Mouse (Mus musculus) liver, embryonic 16.5 days (tissue): ENCODE data around the gene Arpp19. TPM values are rescaled to one million over a fixed set of nuclear protein-coding genes. Genes with fewer than 3 reads are reported as not detected.

Experiments
- ATAC-seq: fragments of 200-750 bp; cut with Nextera tagmentation; 2 replicates; pipeline ENCODE4 v1.8.0; 2017; ENCODE audit warnings: low read depth, mild to moderate bottlenecking, moderate number of reproducible peaks, moderate library complexity
- H3K27ac ChIP-seq: fragments of 300-500 bp; sonication (generic); 2 replicates; pipeline ENCODE4 v1.5.1; 2014; ENCODE audit warnings: mild to moderate bottlenecking, low read length
- H3K27me3 ChIP-seq: fragments of 300-500 bp; sonication (generic); 2 replicates; pipeline ENCODE4 v1.6.1; 2014; ENCODE audit warnings: low read depth, low read length, mixed read lengths; ENCODE audit not compliant: control insufficient read depth, insufficient read depth
- H3K36me3 ChIP-seq: fragments of 300-500 bp; sonication (generic); 2 replicates; pipeline ENCODE4 v1.6.1; 2014; ENCODE audit warnings: mild to moderate bottlenecking; ENCODE audit not compliant: control insufficient read depth, insufficient read depth
- H3K4me1 ChIP-seq: fragments of 300-500 bp; sonication (generic); 2 replicates; pipeline ENCODE4 v1.6.1; 2014; ENCODE audit warnings: low read depth, low read length, mixed read lengths; ENCODE audit not compliant: control insufficient read depth
- H3K4me2 ChIP-seq: fragments of 300-500 bp; sonication (generic); 2 replicates; pipeline ENCODE4 v1.6.1; 2014; ENCODE audit warnings: low read depth, low read length, mixed read lengths
- H3K4me3 ChIP-seq: fragments of 300-500 bp; sonication (generic); 2 replicates; pipeline ENCODE4 v1.5.1; 2014; ENCODE audit warnings: low read depth, mild to moderate bottlenecking, low read length
- H3K9ac ChIP-seq: fragments of 300-500 bp; sonication (generic); 2 replicates; pipeline ENCODE4 v1.6.1; 2014; ENCODE audit warnings: low read depth, low read length
- H3K9me3 ChIP-seq: fragments of 300-500 bp; sonication (generic); replicated peaks from 2 replicates; pipeline ENCODE4 v1.6.1; 2016; ENCODE audit warnings: low read length; ENCODE audit not compliant: control insufficient read depth
- WGBS: fragments of 180-500 bp; shearing (Covaris S2); extraction: QIAGEN DNeasy Blood & Tissue Kit; methylation state at CpG from one replicate; pipeline ENCODE4 v1.1.7; 2014; ENCODE audit not compliant: insufficient replicate concordance; 5-methylcytosine and 5-hydroxymethylcytosine counted together
- polyA plus RNA-seq: library from polyadenylated mRNA; unstranded; fragments of >200 nt; fragmentation: Nextera tagmentation; extraction: Ambion mirVana; gene quantifications from 2 replicates; pipeline ENCODE4 v1.2.1, GENCODE M21; 2015

Arpp19 gene
- polyA plus RNA-seq, 1 experiment from 2014 or later: 109 TPM

DNA sequence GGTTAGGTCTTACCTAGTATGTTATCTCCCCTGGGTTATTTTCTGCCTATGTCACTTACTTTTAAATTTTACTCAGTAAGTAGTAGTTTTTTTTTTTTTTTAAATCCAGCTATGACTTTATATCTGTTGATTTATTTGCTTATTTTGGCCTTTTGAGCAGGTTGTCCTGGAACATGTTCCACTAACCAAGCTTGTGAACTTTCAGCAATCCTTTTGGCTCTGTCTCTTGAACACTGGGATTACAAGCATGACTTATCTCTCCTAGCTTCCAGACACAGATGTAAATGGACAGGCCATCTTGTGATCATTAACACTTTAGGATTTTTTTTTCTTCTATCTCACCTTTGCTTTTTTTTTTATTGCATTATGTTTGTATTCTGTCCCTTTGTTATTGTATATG, 9.7 kb downstream of the Arpp19 start:
- H3K4me2 ChIP-seq: no peak overlapping the region

DNA sequence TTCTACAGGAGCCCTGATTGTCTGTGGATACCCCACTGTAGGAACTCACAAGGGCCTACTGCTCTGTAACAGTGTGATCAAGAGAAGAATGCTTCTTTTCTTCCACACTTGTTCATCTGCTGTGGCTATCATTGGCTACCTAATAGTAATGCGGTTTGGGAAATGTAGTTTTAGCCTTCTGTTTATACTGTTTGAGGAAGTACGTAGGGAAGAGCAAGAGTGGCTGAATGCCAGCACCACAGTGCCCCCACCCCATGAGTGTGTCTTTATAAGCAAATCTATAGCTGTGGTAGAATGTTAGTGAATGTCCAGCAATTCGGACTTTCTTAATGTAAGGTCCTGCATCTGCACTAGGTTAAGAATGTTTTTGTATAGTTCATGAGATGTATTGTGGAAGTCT, 11.7 kb downstream of the Arpp19 start:
- Histone ChIP-seq H3K27ac (no peak overlapping the region), H3K4me3 (no peak overlapping the region), H3K27me3 (no peaks in the 10 kb centered on the region), H3K4me1 (no peaks in the 10 kb centered on the region; the same call in 1 of the 2 replicates), H3K9me3 (no peaks in the 10 kb centered on the region), H3K4me2 (no peak overlapping the region), H3K36me3 (no peaks in the 10 kb centered on the region; the same call in 1 of the 2 replicates), H3K9ac (no peak overlapping the region)
- 56% methylated on average over 3 of the region's 3 CpGs for WGBS
- no peak for ATAC-seq

More for the DNA sequence above, 9.7 kb downstream of the Arpp19 start:
- Histone ChIP-seq H3K27me3 (no peaks in the 10 kb centered on the region), H3K9ac (no peak overlapping the region), H3K27ac (no peak overlapping the region), H3K9me3 (no peaks in the 10 kb centered on the region), H3K4me1 (no peaks in the 10 kb centered on the region; the same call in 1 of the 2 replicates), H3K4me3 (no peak overlapping the region), H3K36me3 (no peaks in the 10 kb centered on the region; the same call in 1 of the 2 replicates)
- no peak for ATAC-seq

DNA sequence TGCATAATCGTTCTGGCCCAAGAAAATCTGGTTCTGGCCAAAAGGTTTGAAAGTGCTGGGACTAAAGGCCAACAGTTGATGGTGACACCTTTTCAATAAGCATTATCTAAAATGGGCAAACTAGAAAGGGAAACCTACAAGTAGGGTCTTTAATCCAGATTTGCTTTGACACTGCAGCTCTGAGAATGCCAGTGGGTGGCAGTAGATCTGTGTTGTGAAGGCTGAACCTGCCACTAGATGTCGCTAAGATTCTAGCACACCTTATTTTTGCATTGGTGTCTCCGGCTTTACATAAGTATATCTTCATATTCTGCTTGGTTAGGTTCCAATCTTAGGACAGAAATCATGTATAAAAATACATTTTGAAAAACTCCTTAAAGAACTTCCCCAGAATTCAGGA, 12.6 kb downstream of the Arpp19 start:
- WGBS: 28% methylated on average over 3 of the region's 3 CpGs
- Histone ChIP-seq H3K4me2 (no peak overlapping the region), H3K27me3 (no peaks in the 10 kb centered on the region), H3K36me3 (no peaks in the 10 kb centered on the region; the same call in 1 of the 2 replicates), H3K4me1 (no peaks in the 10 kb centered on the region; the same call in 1 of the 2 replicates), H3K27ac (no peak overlapping the region), H3K9ac (no peak overlapping the region), H3K9me3 (no peaks in the 10 kb centered on the region), H3K4me3 (no peak overlapping the region)
- no peak for ATAC-seq

DNA sequence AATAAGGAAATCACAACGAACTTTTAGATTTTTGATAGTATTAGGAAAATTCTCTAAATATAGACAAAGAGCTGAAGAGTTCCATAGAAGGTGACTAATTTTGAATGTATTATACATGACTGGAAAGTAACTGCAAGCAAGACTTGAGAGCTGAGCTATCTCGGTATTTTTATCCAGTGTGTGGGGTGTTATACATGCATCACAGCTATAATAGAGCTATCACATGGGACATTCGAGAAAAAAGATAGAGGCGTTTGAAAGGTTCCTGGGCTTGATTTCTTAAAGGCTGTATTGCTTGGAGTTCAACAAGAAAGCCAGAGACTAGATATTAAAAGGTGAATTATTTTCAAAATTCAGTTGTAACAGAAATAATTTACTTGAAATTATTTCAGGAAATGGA, 14.4 kb downstream of the Arpp19 start:
- Histone ChIP-seq H3K27me3 (no peaks in the 10 kb centered on the region), H3K4me1 (no peaks in the 10 kb centered on the region), H3K27ac (no peak overlapping the region), H3K4me3 (no peak overlapping the region), H3K9ac (no peak overlapping the region), H3K36me3 (peaks cover 3% of the 10 kb centered on the region; the same call in 1 of the 2 replicates), H3K9me3 (no peaks in the 10 kb centered on the region), H3K4me2 (no peak overlapping the region)
- 71% methylated on average over 4 of the region's 4 CpGs for WGBS
- no peak for ATAC-seq

DNA sequence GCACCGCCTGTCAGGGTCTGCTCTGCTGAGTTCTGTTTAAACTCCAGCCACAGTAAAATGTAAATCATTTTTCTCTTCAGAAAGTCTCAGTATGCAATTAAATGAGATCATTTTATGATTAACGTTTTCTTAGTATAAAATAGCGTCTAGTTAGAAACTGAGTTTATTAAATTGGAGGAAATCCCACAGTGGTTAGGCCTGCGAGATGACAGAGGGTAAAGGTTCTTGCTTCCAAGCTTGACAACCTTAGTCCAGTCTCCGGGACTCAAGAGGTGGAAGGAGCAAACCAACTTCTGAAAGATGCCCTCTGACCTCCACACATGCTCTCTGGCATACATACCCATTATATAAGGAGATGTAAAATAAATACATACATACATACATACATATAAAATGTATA, 17.6 kb downstream of the Arpp19 start:
- Histone ChIP-seq H3K4me1 (no peaks in the 10 kb centered on the region), H3K27me3 (no peaks in the 10 kb centered on the region), H3K9ac (no peak overlapping the region), H3K36me3 (peaks cover 13% of the 10 kb centered on the region), H3K4me3 (no peak overlapping the region), H3K9me3 (no peaks in the 10 kb centered on the region), H3K27ac (no peak overlapping the region), H3K4me2 (no peak overlapping the region)
- 82% methylated on average over 5 of the region's 5 CpGs for WGBS
- no peak for ATAC-seq

DNA sequence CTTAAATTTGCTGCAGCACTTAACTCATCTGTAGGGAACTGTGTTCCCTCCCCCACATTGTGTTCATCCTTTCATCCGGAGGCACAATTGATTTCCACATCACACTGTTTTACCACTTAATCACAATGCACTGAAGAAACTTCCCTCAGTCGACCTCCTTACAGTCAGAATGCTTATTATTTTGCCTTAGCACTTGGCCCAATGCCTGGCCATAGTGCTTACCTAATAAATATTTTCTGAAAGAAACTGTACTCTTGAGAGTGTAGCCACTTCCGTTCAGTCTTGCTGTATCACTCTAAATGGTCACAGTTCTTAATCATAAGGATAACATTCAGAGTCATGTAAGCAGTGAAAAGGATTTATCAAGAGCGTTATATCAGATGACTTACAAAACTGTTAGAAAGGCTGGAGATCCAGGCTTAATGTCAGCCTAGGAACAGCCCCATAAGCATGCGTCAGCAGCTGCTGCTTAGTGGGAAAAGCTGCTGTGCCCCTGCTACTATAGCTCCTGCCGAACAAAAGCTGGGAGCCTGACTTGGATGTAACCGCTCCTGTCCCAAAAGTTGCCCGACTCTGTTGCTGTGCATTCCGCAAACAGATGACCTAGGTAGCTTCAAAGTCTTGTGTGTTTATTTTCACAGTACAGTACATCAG, 27.4 kb downstream of the Arpp19 start:
- 67% methylated on average over 9 of the region's 9 CpGs for WGBS
- ATAC-seq: no peak
- Histone ChIP-seq H3K27ac (no peak overlapping the region), H3K4me1 (no peaks in the 10 kb centered on the region), H3K9ac (no peak overlapping the region), H3K4me3 (no peak overlapping the region), H3K4me2 (no peak overlapping the region), H3K9me3 (no peaks in the 10 kb centered on the region), H3K27me3 (peaks cover 2% of the 10 kb centered on the region; the same call in 1 of the 2 replicates), H3K36me3 (no peaks in the 10 kb centered on the region)

DNA sequence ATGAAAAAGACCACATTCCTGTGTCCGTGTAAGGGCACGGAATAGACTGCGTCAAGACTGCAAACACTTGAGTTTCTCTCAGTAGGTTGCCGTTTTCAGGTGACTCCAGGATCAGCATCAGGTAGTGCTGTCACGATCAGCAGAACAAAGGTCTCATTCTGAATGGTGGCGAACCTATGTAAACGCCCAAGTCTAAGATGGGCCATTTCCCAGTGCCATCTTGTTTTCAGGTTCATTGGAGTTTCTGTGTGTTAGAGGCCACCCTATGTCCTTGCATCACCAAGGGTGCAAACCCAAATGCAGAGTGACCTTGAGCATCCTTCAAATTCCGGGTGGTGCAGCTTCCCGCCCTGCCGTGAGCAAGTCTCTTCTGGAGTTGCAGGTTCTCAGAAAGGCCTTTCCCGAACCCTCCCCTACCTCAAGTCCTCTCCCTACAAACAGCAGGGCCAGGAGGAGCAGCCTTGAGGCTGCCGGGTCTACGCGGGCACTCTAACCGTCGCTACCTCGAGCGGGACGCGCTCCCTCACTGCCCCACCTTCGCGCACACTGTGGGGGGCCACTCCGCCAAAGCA, 33.1 kb downstream of the Arpp19 start, which contains the start of gene Myo5a:
Myo5a (plus strand) TSS at position 559 of the 572 bp plus-strand sequence.
- Histone ChIP-seq H3K9ac (peak within 1 kb of the TSS; percentile 67), H3K9me3 (no peaks in the 10 kb centered on the region), H3K27me3 (peaks cover 32% of the 10 kb centered on the region), H3K36me3 (no peaks in the 10 kb centered on the region), H3K4me1 (peaks cover 14% of the 10 kb centered on the region), H3K4me2 (peak within 1 kb of the TSS; percentile 90), H3K4me3 (peak within 1 kb of the TSS; percentile 71), H3K27ac (peak within 1 kb of the TSS; percentile 29; the same call in 1 of the 2 replicates)
- ATAC-seq: no peak
- WGBS: 24% methylated on average over 23 of the region's 23 CpGs

DNA sequence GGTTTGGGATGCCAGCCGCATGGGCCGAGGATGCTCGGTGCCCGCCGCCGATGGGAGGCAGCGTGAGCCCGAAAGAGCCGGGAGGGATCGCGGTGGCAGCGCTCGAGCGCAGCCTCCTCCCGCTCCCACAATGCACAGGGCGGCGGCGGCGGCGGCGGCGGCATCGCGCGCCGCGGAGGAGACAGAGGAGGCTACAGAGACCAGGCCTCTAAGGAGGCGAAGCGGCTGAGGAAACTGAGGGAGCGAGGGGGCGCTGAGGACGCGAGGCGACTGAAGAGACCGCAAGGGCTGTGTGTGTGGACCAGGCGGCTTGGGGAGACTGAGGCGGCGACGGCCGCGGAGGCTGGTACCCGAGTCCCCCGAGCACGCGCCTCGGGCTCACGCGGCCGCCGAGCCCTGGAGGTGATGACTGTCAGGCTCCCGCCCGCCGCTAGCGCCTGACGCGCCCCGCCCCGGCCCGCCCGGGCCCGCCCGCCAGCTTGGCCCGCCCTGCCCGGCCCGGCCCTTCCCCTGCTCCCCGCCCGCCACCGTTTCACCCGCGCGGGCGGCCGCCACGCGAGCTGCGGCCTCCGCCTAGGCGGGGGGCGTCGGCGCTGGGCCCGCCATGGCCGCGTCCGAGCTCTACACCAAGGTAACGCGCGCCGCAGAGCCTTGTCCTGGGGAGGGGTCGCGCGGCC, 33.8 kb downstream of the Arpp19 start:
- Histone ChIP-seq H3K9me3 (no peaks in the 10 kb centered on the region), H3K4me3 (peak overlapping the region; percentile 71), H3K27me3 (peaks cover 32% of the 10 kb centered on the region), H3K4me2 (peak overlapping the region; percentile 90), H3K36me3 (no peaks in the 10 kb centered on the region), H3K9ac (peak overlapping the region; percentile 67), H3K27ac (peak overlapping the region; percentile 29; the same call in 1 of the 2 replicates), H3K4me1 (peaks cover 14% of the 10 kb centered on the region)
- WGBS: under 1% methylated on average over 56 of the region's 92 CpGs
- peak; percentile 97 for ATAC-seq

DNA sequence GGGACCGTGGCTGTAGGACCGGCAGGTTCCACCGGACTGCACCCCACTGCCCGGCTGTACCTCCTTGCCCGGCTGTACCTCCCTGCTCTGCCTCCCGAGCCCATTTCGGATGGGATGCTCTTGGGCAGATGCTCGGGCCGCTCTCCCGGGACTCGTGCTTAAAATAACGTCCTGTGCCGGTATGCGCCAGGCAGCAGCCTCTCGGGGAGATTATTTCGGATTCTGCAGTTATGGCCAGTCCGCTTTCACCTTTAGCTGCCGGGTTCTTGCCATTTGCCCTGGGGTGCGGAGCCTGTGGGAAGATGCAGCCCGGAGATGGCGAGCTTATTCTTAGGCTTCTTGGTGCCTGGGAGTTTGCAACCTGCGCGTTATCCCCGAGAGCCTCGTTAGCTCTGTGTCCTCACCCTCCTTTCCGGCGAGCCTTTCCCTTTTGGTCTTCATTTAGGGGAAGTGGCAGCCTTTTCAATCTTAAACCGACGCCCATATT, 34.3 kb downstream of the Arpp19 start:
- H3K27me3 ChIP-seq: peaks cover 32% of the 10 kb centered on the region
- H3K27ac ChIP-seq: no peak overlapping the region
- peak overlapping the region; percentile 71 for H3K4me3 ChIP-seq
- peak overlapping the region; percentile 67 for H3K9ac ChIP-seq
- peak overlapping the region; percentile 90 for H3K4me2 ChIP-seq
- H3K4me1 ChIP-seq: peaks cover 14% of the 10 kb centered on the region
- H3K9me3 ChIP-seq: no peaks in the 10 kb centered on the region
- ATAC-seq: no peak
- under 1% methylated on average over 29 of the region's 29 CpGs for whole genome bisulfite sequencing
- H3K36me3 ChIP-seq: no peaks in the 10 kb centered on the region
